ENCODE assay signal across 7 mouse cellular contexts in genomic region chr5:108726557-108727248, GRCm38 (mm10). TPM values are rescaled to one million over a fixed set of nuclear protein-coding genes. Genes with fewer than 3 reads are reported as not detected.
A peak's percentile ranks its signal among the peaks of the same experiment; 100 is the strongest.
DNase-seq lines count a peak whose midpoint lies in the region; ATAC-seq and TF ChIP-seq lines count a peak whose summit lies in the region.

No protein-coding gene starts in this region.

- 18% methylated on average over 5 of the region's 5 CpGs for WGBS in cerebellum, adult 2 months
- WGBS in forebrain, postnatal 0 days = 11% methylated on average over 5 of the region's 5 CpGs
- 24% methylated on average over 5 of the region's 5 CpGs for WGBS in hindbrain, embryonic 10.5 days
- WGBS in lung, embryonic 15.5 days = 20% methylated on average over 5 of the region's 5 CpGs

- peak; percentile 97 for TF ChIP-seq CTCF in Patski (IDR thresholded peaks at IDR 0.05)
- TF ChIP-seq CTCF in cerebellum, adult 2 months (IDR thresholded peaks at IDR 0.05; ENCODE audit: borderline replicate concordance, insufficient read depth, low read depth, low read length) = peak; percentile 74
- TF ChIP-seq CTCF in forebrain, postnatal 0 days (IDR thresholded peaks at IDR 0.05; ENCODE audit: low read depth) = peak; percentile 78

- H3K27me3 ChIP-seq in Patski = peaks cover 3% of the 10 kb centered on the region
- H3K27me3 ChIP-seq in cerebellum, adult 2 months (ENCODE audit: control insufficient read depth, insufficient read depth, low read length) = no peaks in the 10 kb centered on the region; the same call in 1 of the 2 replicates
- H3K27me3 ChIP-seq in forebrain, postnatal 0 days (ENCODE audit: insufficient read depth, low read length) = no peaks in the 10 kb centered on the region
- no peaks in the 10 kb centered on the region for H3K27me3 ChIP-seq in hindbrain, embryonic 10.5 days (ENCODE audit: insufficient read depth, poor library complexity, severe bottlenecking)
- H3K27me3 ChIP-seq in lung, embryonic 15.5 days = 0 out of 2 replicates have a peak, but pooled peaks cover 2% of the 10 kb centered on the region

- H3K4me1 ChIP-seq in cerebellum, adult 2 months (ENCODE audit: control insufficient read depth, insufficient read depth, low read length) = no peaks in the 10 kb centered on the region
- no peaks in the 10 kb centered on the region for H3K4me1 ChIP-seq in forebrain, postnatal 0 days (ENCODE audit: insufficient read depth)
- no peaks in the 10 kb centered on the region for H3K4me1 ChIP-seq in hindbrain, embryonic 10.5 days (replicated peaks)
- H3K4me1 ChIP-seq in lung, embryonic 15.5 days = no peaks in the 10 kb centered on the region

- in situ Hi-C loops in Patski (cut with MboI; ENCODE audit: low pct_unique_long_range_greater_than_20kb) = loop anchor here (5.0 kb wide), 1 partner anchor 54 kb away; no protein-coding TSS in a partner anchor

- no peak overlapping the region for H3K4me3 ChIP-seq in cerebellum, adult 2 months (replicated peaks; ENCODE audit: insufficient read depth, low read depth, low read length)
- H3K4me3 ChIP-seq in forebrain, postnatal 0 days (ENCODE audit: low read depth, low read length) = no peak overlapping the region
- no peak overlapping the region for H3K4me3 ChIP-seq in hindbrain, embryonic 10.5 days
- no peak overlapping the region for H3K4me3 ChIP-seq in lung, embryonic 15.5 days

- H3K9ac ChIP-seq in forebrain, postnatal 0 days = no peak overlapping the region
- no peak overlapping the region for H3K9ac ChIP-seq in lung, embryonic 15.5 days

- no peak for TF ChIP-seq POLR2A in cerebellum, adult 2 months (IDR thresholded peaks at IDR 0.05; ENCODE audit: borderline replicate concordance, insufficient read depth, low read length)

- DNase-seq in Patski (ENCODE audit: low read depth, low spot score) = no peak
- peak; percentile 59 to 63 for DNase-seq in cerebellum, adult 2 months
- DNase-seq in forebrain, postnatal 0 days = peak; percentile 71
- peak; percentile 72 for DNase-seq in hindbrain, embryonic 10.5 days (ENCODE audit: low spot score)
- DNase-seq in layer of hippocampus, adult 9-10 months (ENCODE audit: low spot score) = peak; percentile 74
- peak; percentile 84 for DNase-seq in retina, embryonic 14.5 days (ENCODE audit: low spot score)

- H3K9me3 ChIP-seq in forebrain, postnatal 0 days (ENCODE audit: low read length) = no peaks in the 10 kb centered on the region
- no peaks in the 10 kb centered on the region for H3K9me3 ChIP-seq in hindbrain, embryonic 10.5 days
- no peaks in the 10 kb centered on the region for H3K9me3 ChIP-seq in lung, embryonic 15.5 days

- no peak overlapping the region for H3K4me2 ChIP-seq in forebrain, postnatal 0 days (ENCODE audit: low read depth)
- no peak overlapping the region for H3K4me2 ChIP-seq in lung, embryonic 15.5 days

- CTCF ChIA-PET in Patski (lab: Charles Lee) = interaction anchor here (0.7 to 4.3 kb wide), 13 partner anchors 8 to 67 kb away, joined by 3 to 30 read pairs (median 6); partner anchors contain the start of genes Dgkq, Fgfrl1, Idua and Slc26a1

- POLR2A ChIA-PET in Patski (lab: Charles Lee) = interaction anchor here (0.9 to 1.1 kb wide), 2 partner anchors 33 kb away, joined by 3 read pairs; no protein-coding TSS in a partner anchor

- H3K27ac ChIP-seq in cerebellum, adult 2 months (ENCODE audit: insufficient read depth, low read length) = no peak overlapping the region
- H3K27ac ChIP-seq in forebrain, postnatal 0 days (ENCODE audit: low read depth, low read length) = no peak overlapping the region
- H3K27ac ChIP-seq in hindbrain, embryonic 10.5 days = no peak overlapping the region
- no peak overlapping the region for H3K27ac ChIP-seq in lung, embryonic 15.5 days

- H3K36me3 ChIP-seq in forebrain, postnatal 0 days (ENCODE audit: insufficient read depth) = no peaks in the 10 kb centered on the region
- H3K36me3 ChIP-seq in hindbrain, embryonic 10.5 days = no peaks in the 10 kb centered on the region
- H3K36me3 ChIP-seq in lung, embryonic 15.5 days = no peaks in the 10 kb centered on the region

- ATAC-seq in Patski = peak; percentile 88
- ATAC-seq in forebrain, postnatal 0 days = peak; percentile 94
- 0 out of 2 replicates have a peak, but pooled peaks have one; percentile 46 for ATAC-seq in lung, embryonic 15.5 days (ENCODE audit: borderline replicate concordance, extremely low read depth, low FRiP score, low TSS enrichment)

RNA-seq across cellular contexts. Expression of gene Fgfrl1, which starts 34.5 kb away (rescaled TPM):
- 57.6 TPM for polyA plus RNA-seq in Patski (2021)
- 30.6 and 35.8 TPM in 2 replicates for polyA plus RNA-seq in cerebellum, adult 2 months (2012; rRNA removed)
- 13.8 and 17.1 TPM in 2 replicates for total RNA-seq in forebrain, postnatal 0 days (2014; rRNA removed)
- 5.5 and 7.1 TPM in 2 replicates for polyA plus RNA-seq in forebrain, postnatal 0 days (2015; fragmentation: Nextera tagmentation; extraction: Ambion mirVana)
- polyA plus RNA-seq in hindbrain, embryonic 10.5 days (2016; fragmentation: Nextera tagmentation; extraction: Ambion mirVana) = 14.7 and 16.3 TPM in 2 replicates
- polyA plus RNA-seq in lung, embryonic 15.5 days (2015; fragmentation: Nextera tagmentation; extraction: Ambion mirVana) = 35.8 and 36.3 TPM in 2 replicates

RNA-seq across cellular contexts. Expression of gene Rnf212, which starts 48.1 kb away (rescaled TPM):
- not detected for polyA plus RNA-seq in Patski (2021)
- not detected in 2 replicates for polyA plus RNA-seq in cerebellum, adult 2 months (2012; rRNA removed)
- total RNA-seq in forebrain, postnatal 0 days (2014; rRNA removed) = not detected in 2 replicates
- polyA plus RNA-seq in forebrain, postnatal 0 days (2015; fragmentation: Nextera tagmentation; extraction: Ambion mirVana) = not detected in 2 replicates
- polyA plus RNA-seq in hindbrain, embryonic 10.5 days (2016; fragmentation: Nextera tagmentation; extraction: Ambion mirVana) = 0.25 TPM in 1 of 2 replicates, not detected in the other
- not detected in 2 replicates for polyA plus RNA-seq in lung, embryonic 15.5 days (2015; fragmentation: Nextera tagmentation; extraction: Ambion mirVana)

RNA-seq across cellular contexts. Expression of gene Slc26a1, which starts 51.3 kb away (rescaled TPM):
- 0.42 TPM for polyA plus RNA-seq in Patski (2021)
- polyA plus RNA-seq in cerebellum, adult 2 months (2012; rRNA removed) = 1.7 and 1.9 TPM in 2 replicates
- 4.4 and 6.9 TPM in 2 replicates for total RNA-seq in forebrain, postnatal 0 days (2014; rRNA removed)
- 2.6 and 3.9 TPM in 2 replicates for polyA plus RNA-seq in forebrain, postnatal 0 days (2015; fragmentation: Nextera tagmentation; extraction: Ambion mirVana)
- polyA plus RNA-seq in hindbrain, embryonic 10.5 days (2016; fragmentation: Nextera tagmentation; extraction: Ambion mirVana) = 0.57 and 0.99 TPM in 2 replicates
- 0.39 and 0.50 TPM in 2 replicates for polyA plus RNA-seq in lung, embryonic 15.5 days (2015; fragmentation: Nextera tagmentation; extraction: Ambion mirVana)

RNA-seq across cellular contexts. Expression of gene Dgkq, which starts 57.2 kb away (rescaled TPM):
- 29.8 TPM for polyA plus RNA-seq in Patski (2021)
- 89.1 and 91.8 TPM in 2 replicates for polyA plus RNA-seq in cerebellum, adult 2 months (2012; rRNA removed)
- total RNA-seq in forebrain, postnatal 0 days (2014; rRNA removed) = 54.5 and 59.5 TPM in 2 replicates
- polyA plus RNA-seq in forebrain, postnatal 0 days (2015; fragmentation: Nextera tagmentation; extraction: Ambion mirVana) = 8.6 and 11.6 TPM in 2 replicates
- polyA plus RNA-seq in hindbrain, embryonic 10.5 days (2016; fragmentation: Nextera tagmentation; extraction: Ambion mirVana) = 11.1 and 15.1 TPM in 2 replicates
- polyA plus RNA-seq in lung, embryonic 15.5 days (2015; fragmentation: Nextera tagmentation; extraction: Ambion mirVana) = 10.7 and 11.7 TPM in 2 replicates
